Mouse (Mus musculus): ENCODE measurements around the gene Ss18l1. TPM values are rescaled to one million over a fixed set of nuclear protein-coding genes. Genes with fewer than 3 reads are reported as not detected.

Ss18l1 gene
- polyA plus RNA-seq, 1 experiment from 2014 or later, result 2.4 TPM

DNA sequence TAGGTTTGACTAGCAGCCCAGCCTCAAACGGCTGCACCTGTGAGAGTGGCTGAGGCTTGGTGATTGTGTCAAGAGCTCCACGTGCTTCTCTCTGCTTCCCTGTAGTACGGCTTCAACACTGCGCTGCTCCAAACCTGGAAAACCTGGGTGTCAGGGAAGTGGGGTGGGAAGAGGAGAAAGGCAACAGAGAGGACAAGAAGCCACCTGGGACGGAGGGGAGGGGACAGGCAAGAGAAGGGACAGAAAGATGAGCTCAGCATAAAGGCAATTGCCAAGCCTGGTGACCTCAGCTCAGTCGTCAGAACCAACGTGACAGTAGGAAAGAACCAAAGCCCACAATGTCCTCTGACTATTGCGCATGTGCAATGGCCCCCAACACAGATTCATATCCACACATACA, 21.4 kb upstream of the Ss18l1 start:
- no peak for DNase-seq (ENCODE audit: low spot score)
- Histone ChIP-seq H3K4me1 (ENCODE audit: insufficient read depth, low read depth, low read length) (peaks cover 4% of the 10 kb centered on the region; the same call in 1 of the 2 replicates), H3K36me3 (ENCODE audit: insufficient read depth, low read length) (no peaks in the 10 kb centered on the region), H3K9ac (replicated peaks; ENCODE audit: low read depth) (no peak overlapping the region), H3K4me3 (ENCODE audit: low read depth, low read length) (no peak overlapping the region), H3K9me3 (ENCODE audit: low read length) (no peaks in the 10 kb centered on the region), H3K4me2 (replicated peaks; ENCODE audit: low read depth, low read length) (no peak overlapping the region), H3K27ac (ENCODE audit: low read length) (no peak overlapping the region), H3K27me3 (replicated peaks; ENCODE audit: insufficient read depth, low read length) (peaks cover 3% of the 10 kb centered on the region; the same call in 1 of the 2 replicates)
- no peak for ATAC-seq
- TF ChIP-seq EP300 (IDR thresholded peaks at IDR 0.05) (no peak), CTCF (IDR thresholded peaks at IDR 0.05) (no peak)
- 66% methylated on average over 8 of the region's 8 CpGs for WGBS

DNA sequence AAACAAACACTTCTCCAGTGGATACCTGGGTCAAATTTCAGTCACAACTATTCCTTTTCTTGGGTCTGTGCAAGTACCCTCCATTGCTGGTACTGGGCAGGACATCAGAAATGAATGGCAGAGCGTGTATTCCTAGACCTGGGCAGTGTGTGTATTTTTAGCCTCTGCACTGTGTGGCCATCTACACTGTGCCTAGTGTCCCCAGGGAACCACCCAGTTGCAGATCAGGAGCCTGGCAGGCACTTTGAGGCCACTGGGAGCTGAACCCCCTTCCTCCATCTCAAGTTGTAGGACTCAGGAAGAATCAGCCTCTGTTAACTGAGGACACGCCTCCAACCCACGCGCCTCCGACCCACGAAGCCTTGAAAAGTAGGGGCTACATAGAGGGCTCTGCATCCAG, 19.6 kb upstream of the Ss18l1 start:
- no peak for ATAC-seq
- Histone ChIP-seq H3K4me2 (replicated peaks; ENCODE audit: low read depth, low read length) (no peak overlapping the region), H3K4me1 (ENCODE audit: insufficient read depth, low read depth, low read length) (peaks cover 22% of the 10 kb centered on the region; the same call in 1 of the 2 replicates), H3K9ac (replicated peaks; ENCODE audit: low read depth) (no peak overlapping the region), H3K4me3 (ENCODE audit: low read depth, low read length) (no peak overlapping the region), H3K9me3 (ENCODE audit: low read length) (no peaks in the 10 kb centered on the region), H3K36me3 (ENCODE audit: insufficient read depth, low read length) (no peaks in the 10 kb centered on the region), H3K27ac (ENCODE audit: low read length) (no peak overlapping the region), H3K27me3 (replicated peaks; ENCODE audit: insufficient read depth, low read length) (peaks cover 3% of the 10 kb centered on the region; the same call in 1 of the 2 replicates)
- TF ChIP-seq CTCF (IDR thresholded peaks at IDR 0.05) (no peak), EP300 (IDR thresholded peaks at IDR 0.05) (no peak)
- DNase-seq (ENCODE audit: low spot score), result no peak
- 45% methylated on average over 6 of the region's 6 CpGs for WGBS

DNA sequence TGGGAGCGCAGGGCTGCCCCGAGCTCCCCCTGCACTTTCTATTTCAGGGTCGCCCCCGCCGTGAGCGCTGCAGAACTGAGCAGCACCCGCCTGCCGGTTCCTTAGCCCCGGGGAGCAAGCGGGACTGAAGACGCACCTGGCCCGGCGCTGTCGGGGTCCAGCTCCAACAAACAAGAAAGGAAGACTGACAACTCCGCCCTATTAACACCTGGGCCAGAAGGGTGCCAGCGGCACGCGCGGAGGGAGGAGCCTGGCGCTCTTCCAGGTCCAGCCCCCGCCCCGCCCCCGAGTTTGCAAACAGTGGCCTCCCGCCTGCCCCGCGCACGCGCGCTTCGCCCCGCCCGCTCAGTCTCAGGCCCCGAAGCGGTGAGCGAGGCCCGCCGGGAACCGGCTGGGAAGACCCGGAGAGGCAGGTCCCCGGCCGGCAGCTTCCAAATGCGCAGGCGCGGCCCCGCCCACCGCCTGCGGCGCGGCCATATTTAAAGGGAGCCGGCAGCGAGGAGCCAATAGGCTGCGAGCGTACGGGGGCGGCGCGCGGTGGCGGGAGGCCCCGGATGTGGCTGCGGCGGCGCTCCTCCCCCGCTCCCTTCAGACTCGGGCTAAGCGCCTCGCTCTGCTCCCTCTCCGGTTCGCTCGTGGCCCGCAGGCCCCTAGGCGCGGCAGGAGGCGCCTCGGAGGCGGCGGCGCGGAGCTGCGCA, 17.8 kb upstream of the Ss18l1 start, which contains the start of gene Lsm14b:
Gene Lsm14b (plus strand): TSS at position 587 of the 698 bp plus-strand sequence.
- H3K4me3 ChIP-seq (ENCODE audit: low read depth, low read length), result peak within 1 kb of the TSS; percentile 93
- peak within 1 kb of the TSS; percentile 91 for H3K27ac ChIP-seq (ENCODE audit: low read length)
- WGBS, result 1% methylated on average over 54 of the region's 80 CpGs
- peaks cover 3% of the 10 kb centered on the region; the same call in 1 of the 2 replicates for H3K27me3 ChIP-seq (replicated peaks; ENCODE audit: insufficient read depth, low read length)
- peaks cover 9% of the 10 kb centered on the region; the same call in 1 of the 2 replicates for H3K36me3 ChIP-seq (ENCODE audit: insufficient read depth, low read length)
- peak; percentile 97 for DNase-seq (ENCODE audit: low spot score)
- peak within 1 kb of the TSS; percentile 81 for H3K9ac ChIP-seq (replicated peaks; ENCODE audit: low read depth)
- TF ChIP-seq CTCF (IDR thresholded peaks at IDR 0.05) (no peak), EP300 (IDR thresholded peaks at IDR 0.05) (no peak)
- peak within 1 kb of the TSS; percentile 99 for H3K4me2 ChIP-seq (replicated peaks; ENCODE audit: low read depth, low read length)
- peaks cover 24% of the 10 kb centered on the region; the same call in 1 of the 2 replicates for H3K4me1 ChIP-seq (ENCODE audit: insufficient read depth, low read depth, low read length)
- no peaks in the 10 kb centered on the region for H3K9me3 ChIP-seq (ENCODE audit: low read length)
- peak; percentile 96 for ATAC-seq

DNA sequence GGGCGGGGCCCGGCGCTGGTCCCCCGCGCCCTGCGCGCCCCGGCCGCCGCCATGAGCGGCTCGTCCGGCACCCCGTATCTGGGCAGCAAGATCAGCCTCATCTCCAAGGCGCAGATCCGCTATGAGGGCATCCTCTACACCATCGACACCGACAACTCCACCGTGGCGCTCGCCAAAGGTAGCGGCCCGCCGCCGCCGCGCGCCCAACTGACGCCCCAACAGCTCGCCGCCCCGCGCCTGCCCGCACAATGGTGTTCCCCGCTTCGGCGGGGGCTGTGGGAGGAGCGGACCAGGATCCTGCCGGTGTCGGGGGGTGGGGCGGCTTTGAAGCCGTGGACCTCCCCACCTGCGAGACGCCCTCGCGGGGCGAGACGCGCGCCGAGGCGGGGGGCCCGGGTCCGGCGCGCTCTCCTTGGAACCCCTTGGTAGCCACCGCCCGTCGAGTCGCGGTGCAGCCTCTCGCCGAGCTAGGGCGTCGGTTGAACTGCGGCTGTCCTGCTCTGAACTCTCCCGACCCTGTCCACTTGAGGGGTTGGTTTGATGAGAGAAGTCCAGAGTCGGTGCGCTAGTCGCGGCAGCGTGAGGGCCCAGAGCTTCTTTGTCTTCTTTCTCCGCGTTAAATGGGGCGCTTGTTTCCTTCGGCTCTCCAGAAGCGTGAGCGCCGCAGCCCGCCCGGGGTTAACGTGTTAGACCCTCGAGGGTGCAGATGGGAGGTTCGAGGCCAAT, 17.0 kb upstream of the Ss18l1 start:
- peak; percentile 51 for DNase-seq (ENCODE audit: low spot score)
- peak overlapping the region; percentile 81 for H3K9ac ChIP-seq (replicated peaks; ENCODE audit: low read depth)
- peaks cover 14% of the 10 kb centered on the region; the same call in 1 of the 2 replicates for H3K36me3 ChIP-seq (ENCODE audit: insufficient read depth, low read length)
- no peak for TF ChIP-seq EP300 (IDR thresholded peaks at IDR 0.05)
- no peak for TF ChIP-seq CTCF (IDR thresholded peaks at IDR 0.05)
- H3K4me2 ChIP-seq (replicated peaks; ENCODE audit: low read depth, low read length), result peak overlapping the region; percentile 99
- H3K27ac ChIP-seq (ENCODE audit: low read length), result peak overlapping the region; percentile 91
- H3K27me3 ChIP-seq (replicated peaks; ENCODE audit: insufficient read depth, low read length), result peaks cover 3% of the 10 kb centered on the region; the same call in 1 of the 2 replicates
- H3K9me3 ChIP-seq (ENCODE audit: low read length), result no peaks in the 10 kb centered on the region
- under 1% methylated on average over 67 of the region's 84 CpGs for WGBS
- H3K4me3 ChIP-seq (ENCODE audit: low read depth, low read length), result peak overlapping the region; percentile 93
- peak; percentile 3 for ATAC-seq
- peaks cover 24% of the 10 kb centered on the region; the same call in 1 of the 2 replicates for H3K4me1 ChIP-seq (ENCODE audit: insufficient read depth, low read depth, low read length)

DNA sequence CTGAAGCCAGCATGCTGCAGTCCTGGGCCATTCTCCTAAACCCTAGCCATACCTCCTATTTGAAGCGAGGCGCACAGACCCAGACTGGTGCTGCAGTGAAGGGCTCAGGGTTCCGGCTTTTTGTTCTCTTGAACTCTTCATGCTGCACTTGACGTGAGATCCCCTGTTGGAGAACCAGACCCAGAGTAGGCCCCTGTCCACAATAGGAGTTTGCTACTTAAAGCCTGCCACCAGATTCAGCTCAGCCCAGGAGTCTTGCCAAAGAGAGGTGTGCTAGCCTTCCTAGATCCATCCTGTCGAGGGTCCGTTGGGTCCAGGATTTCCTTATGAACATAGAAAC, 16.5 kb upstream of the Ss18l1 start:
- TF ChIP-seq EP300 (IDR thresholded peaks at IDR 0.05) (no peak), CTCF (IDR thresholded peaks at IDR 0.05) (no peak)
- H3K4me2 ChIP-seq (replicated peaks; ENCODE audit: low read depth, low read length), result peak overlapping the region; percentile 99
- DNase-seq (ENCODE audit: low spot score) (no peak), ATAC-seq (no peak)
- H3K9me3 ChIP-seq (ENCODE audit: low read length), result no peaks in the 10 kb centered on the region
- WGBS, result 9% methylated on average over 6 of the region's 6 CpGs
- peak overlapping the region; percentile 91; the same call in 1 of the 2 replicates for H3K27ac ChIP-seq (ENCODE audit: low read length)
- peaks cover 24% of the 10 kb centered on the region; the same call in 1 of the 2 replicates for H3K4me1 ChIP-seq (ENCODE audit: insufficient read depth, low read depth, low read length)
- H3K27me3 ChIP-seq (replicated peaks; ENCODE audit: insufficient read depth, low read length), result peaks cover 3% of the 10 kb centered on the region; the same call in 1 of the 2 replicates
- peaks cover 19% of the 10 kb centered on the region; the same call in 1 of the 2 replicates for H3K36me3 ChIP-seq (ENCODE audit: insufficient read depth, low read length)
- H3K4me3 ChIP-seq (ENCODE audit: low read depth, low read length), result peak overlapping the region; percentile 93
- peak overlapping the region; percentile 81 for H3K9ac ChIP-seq (replicated peaks; ENCODE audit: low read depth)

DNA sequence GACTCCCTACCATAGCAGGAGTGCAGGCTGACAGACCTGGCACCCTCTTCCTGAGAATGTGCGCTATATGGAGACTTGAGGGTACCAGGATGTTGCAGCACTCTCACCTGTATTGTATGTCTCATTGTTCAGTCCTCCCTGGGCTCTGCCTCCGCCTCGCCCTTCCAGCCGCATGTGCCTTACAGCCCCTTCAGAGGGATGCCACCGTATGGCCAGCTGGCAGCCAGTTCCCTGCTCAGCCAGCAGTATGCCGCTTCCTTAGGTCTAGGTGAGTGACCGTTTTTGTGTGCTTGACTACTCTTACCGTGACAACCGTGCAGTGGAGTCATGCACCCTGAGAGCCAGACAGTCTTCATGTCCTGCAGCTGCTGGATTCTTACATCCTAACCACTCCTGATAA, 14.5 kb upstream of the Ss18l1 start:
- Histone ChIP-seq H3K4me2 (replicated peaks; ENCODE audit: low read depth, low read length) (no peak overlapping the region), H3K4me3 (ENCODE audit: low read depth, low read length) (no peak overlapping the region), H3K9ac (replicated peaks; ENCODE audit: low read depth) (no peak overlapping the region), H3K36me3 (ENCODE audit: insufficient read depth, low read length) (peaks cover 36% of the 10 kb centered on the region), H3K27ac (ENCODE audit: low read length) (no peak overlapping the region), H3K27me3 (replicated peaks; ENCODE audit: insufficient read depth, low read length) (no peaks in the 10 kb centered on the region), H3K9me3 (ENCODE audit: low read length) (no peaks in the 10 kb centered on the region), H3K4me1 (ENCODE audit: insufficient read depth, low read depth, low read length) (peaks cover 24% of the 10 kb centered on the region; the same call in 1 of the 2 replicates)
- WGBS, result 79% methylated on average over 9 of the region's 9 CpGs
- TF ChIP-seq EP300 (IDR thresholded peaks at IDR 0.05), result no peak
- TF ChIP-seq CTCF (IDR thresholded peaks at IDR 0.05), result no peak
- no peak for ATAC-seq
- DNase-seq (ENCODE audit: low spot score), result no peak

All from lung, postnatal 0 days (tissue).